Mouse (Mus musculus): ENCODE results near the gene Ndufa4l2. TPM values are rescaled to one million over a fixed set of nuclear protein-coding genes. Genes with fewer than 3 reads are reported as not detected.

Ndufa4l2 gene
- polyA plus RNA-seq, 1 experiment from 2014 or later = 21.9 TPM

DNA sequence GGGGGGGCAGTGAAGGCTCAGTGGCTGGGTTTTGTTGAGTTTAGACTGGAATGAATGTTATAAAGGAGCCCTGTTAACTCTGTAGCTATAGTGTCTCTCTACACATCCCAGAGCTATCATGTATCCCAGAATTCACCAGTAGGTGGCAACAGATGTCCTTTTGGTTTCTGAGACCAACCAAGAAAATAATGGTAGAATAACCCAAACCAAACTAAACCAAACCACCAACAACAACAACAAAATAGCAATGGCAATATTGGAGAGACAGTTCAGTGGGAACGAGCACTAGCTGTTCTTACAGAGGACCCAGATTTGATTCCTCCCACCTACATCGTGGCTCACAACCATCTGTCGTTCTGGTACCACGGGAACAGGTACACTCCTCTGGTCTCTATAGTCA is 35.6 kb upstream of the Ndufa4l2 start:
- H3K4me3 ChIP-seq (ENCODE audit: low read depth, low read length) = no peak overlapping the region
- no peaks in the 10 kb centered on the region for H3K27me3 ChIP-seq (replicated peaks; ENCODE audit: control insufficient read depth, insufficient read depth, low read length)
- WGBS = 97% methylated on average over 4 of the region's 4 CpGs
- no peaks in the 10 kb centered on the region for H3K4me1 ChIP-seq (replicated peaks; ENCODE audit: control insufficient read depth, insufficient read depth, low read length)
- no peaks in the 10 kb centered on the region for H3K9me3 ChIP-seq (ENCODE audit: control insufficient read depth)
- no peak overlapping the region for H3K4me2 ChIP-seq (replicated peaks; ENCODE audit: low read depth)
- H3K36me3 ChIP-seq (ENCODE audit: control insufficient read depth, insufficient read depth) = peaks cover 44% of the 10 kb centered on the region; the same call in 1 of the 2 replicates
- ATAC-seq = no peak
- H3K27ac ChIP-seq (ENCODE audit: low read depth, low read length) = no peak overlapping the region
- no peak overlapping the region for H3K9ac ChIP-seq (ENCODE audit: low read depth, low read length)
- TF ChIP-seq CTCF (IDR thresholded peaks at IDR 0.05; ENCODE audit: low read depth) = peak; percentile 70

GRCm38 (mm10) chr10:127480833-127481813 is 33.6 kb upstream of the Ndufa4l2 start:
- no peaks in the 10 kb centered on the region for H3K4me1 ChIP-seq (replicated peaks; ENCODE audit: control insufficient read depth, insufficient read depth, low read length)
- peaks cover 49% of the 10 kb centered on the region for H3K36me3 ChIP-seq (ENCODE audit: control insufficient read depth, insufficient read depth)
- H3K27me3 ChIP-seq (replicated peaks; ENCODE audit: control insufficient read depth, insufficient read depth, low read length) = no peaks in the 10 kb centered on the region
- H3K4me3 ChIP-seq (ENCODE audit: low read depth, low read length) = no peak overlapping the region
- no peak for ATAC-seq
- 81% methylated on average over 19 of the region's 19 CpGs for WGBS
- no peak for TF ChIP-seq CTCF (IDR thresholded peaks at IDR 0.05; ENCODE audit: low read depth)
- H3K9ac ChIP-seq (ENCODE audit: low read depth, low read length) = no peak overlapping the region
- H3K4me2 ChIP-seq (replicated peaks; ENCODE audit: low read depth) = no peak overlapping the region
- no peak overlapping the region for H3K27ac ChIP-seq (ENCODE audit: low read depth, low read length)
- no peaks in the 10 kb centered on the region for H3K9me3 ChIP-seq (ENCODE audit: control insufficient read depth)

- WGBS = 93% methylated on average over 10 of the region's 10 CpGs
- Histone ChIP-seq H3K4me1 (replicated peaks; ENCODE audit: control insufficient read depth, insufficient read depth, low read length) (no peaks in the 10 kb centered on the region), H3K27ac (ENCODE audit: low read depth, low read length) (no peak overlapping the region), H3K9me3 (ENCODE audit: control insufficient read depth) (no peaks in the 10 kb centered on the region), H3K36me3 (ENCODE audit: control insufficient read depth, insufficient read depth) (peaks cover 70% of the 10 kb centered on the region), H3K4me3 (ENCODE audit: low read depth, low read length) (no peak overlapping the region), H3K9ac (ENCODE audit: low read depth, low read length) (no peak overlapping the region), H3K27me3 (replicated peaks; ENCODE audit: control insufficient read depth, insufficient read depth, low read length) (no peaks in the 10 kb centered on the region), H3K4me2 (replicated peaks; ENCODE audit: low read depth) (no peak overlapping the region)
- no peak for ATAC-seq
- TF ChIP-seq CTCF (IDR thresholded peaks at IDR 0.05; ENCODE audit: low read depth) = no peak
Observed at GRCm38 (mm10) chr10:127485235-127485634, 29.5 kb upstream of the Ndufa4l2 start.

GRCm38 (mm10) chr10:127488856-127489255 is 25.9 kb upstream of the Ndufa4l2 start:
- no peak for TF ChIP-seq CTCF (IDR thresholded peaks at IDR 0.05; ENCODE audit: low read depth)
- H3K4me3 ChIP-seq (ENCODE audit: low read depth, low read length) = no peak overlapping the region
- H3K27ac ChIP-seq (ENCODE audit: low read depth, low read length) = no peak overlapping the region
- no peak overlapping the region for H3K9ac ChIP-seq (ENCODE audit: low read depth, low read length)
- H3K4me1 ChIP-seq (replicated peaks; ENCODE audit: control insufficient read depth, insufficient read depth, low read length) = no peaks in the 10 kb centered on the region
- H3K27me3 ChIP-seq (replicated peaks; ENCODE audit: control insufficient read depth, insufficient read depth, low read length) = no peaks in the 10 kb centered on the region
- H3K9me3 ChIP-seq (ENCODE audit: control insufficient read depth) = no peaks in the 10 kb centered on the region
- peaks cover 87% of the 10 kb centered on the region for H3K36me3 ChIP-seq (ENCODE audit: control insufficient read depth, insufficient read depth)
- ATAC-seq = no peak
- no peak overlapping the region for H3K4me2 ChIP-seq (replicated peaks; ENCODE audit: low read depth)
- WGBS = 90% methylated on average over 7 of the region's 7 CpGs

DNA sequence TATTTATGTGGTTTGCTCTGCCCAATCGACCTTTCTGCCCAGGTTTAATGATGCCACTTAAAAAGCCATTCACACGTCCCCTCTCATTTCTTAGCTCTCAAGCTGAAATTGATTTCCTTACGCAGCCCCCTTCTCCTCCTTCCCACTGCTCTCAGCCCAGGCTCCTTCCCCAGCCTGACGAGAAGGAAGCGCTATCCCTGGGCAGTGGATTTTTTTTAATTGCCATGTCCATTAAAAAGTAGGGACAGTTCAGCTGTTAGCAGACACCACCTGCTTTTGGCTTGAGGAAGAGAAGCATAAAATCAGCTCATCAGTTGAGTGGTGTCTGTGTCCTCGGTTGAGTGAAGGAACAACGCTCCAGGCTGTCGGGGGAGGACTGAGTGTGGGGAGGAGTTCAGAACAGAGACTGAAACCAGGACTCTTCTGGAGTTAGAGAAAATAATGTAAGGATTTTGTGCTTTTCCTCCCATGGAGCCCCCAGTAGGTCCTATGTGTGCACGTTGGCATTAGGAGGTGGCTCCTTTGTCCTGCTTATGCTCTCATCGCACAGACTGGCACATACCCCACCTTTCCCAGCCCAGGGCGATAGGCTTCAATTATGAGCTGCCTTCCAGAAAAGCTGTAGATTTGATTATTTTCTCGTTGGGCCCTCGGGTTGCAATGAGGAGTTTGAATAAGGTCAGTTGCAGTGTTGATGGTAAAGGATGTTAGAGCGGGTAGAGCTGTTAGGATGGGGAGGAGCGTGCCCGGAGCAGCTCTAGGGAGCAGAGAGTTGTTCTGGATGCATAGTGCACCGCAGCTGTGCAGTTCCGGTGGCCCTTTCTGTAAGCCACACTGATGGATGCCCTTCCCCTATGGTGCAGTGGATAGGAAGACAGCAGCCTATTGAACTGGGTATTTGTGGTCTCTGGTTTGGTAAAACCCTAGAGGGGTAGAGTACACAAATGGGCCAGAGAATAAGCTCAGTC is 24.3 kb upstream of the Ndufa4l2 start:
- H3K4me1 ChIP-seq (replicated peaks; ENCODE audit: control insufficient read depth, insufficient read depth, low read length) = no peaks in the 10 kb centered on the region
- no peaks in the 10 kb centered on the region for H3K27me3 ChIP-seq (replicated peaks; ENCODE audit: control insufficient read depth, insufficient read depth, low read length)
- H3K9me3 ChIP-seq (ENCODE audit: control insufficient read depth) = no peaks in the 10 kb centered on the region
- 87% methylated on average over 18 of the region's 18 CpGs for WGBS
- no peak for TF ChIP-seq CTCF (IDR thresholded peaks at IDR 0.05; ENCODE audit: low read depth)
- H3K36me3 ChIP-seq (ENCODE audit: control insufficient read depth, insufficient read depth) = peaks cover 87% of the 10 kb centered on the region
- no peak for ATAC-seq
- no peak overlapping the region for H3K27ac ChIP-seq (ENCODE audit: low read depth, low read length)
- H3K4me3 ChIP-seq (ENCODE audit: low read depth, low read length) = no peak overlapping the region
- H3K9ac ChIP-seq (ENCODE audit: low read depth, low read length) = no peak overlapping the region
- no peak overlapping the region for H3K4me2 ChIP-seq (replicated peaks; ENCODE audit: low read depth)

GRCm38 (mm10) chr10:127491128-127491512 is 23.6 kb upstream of the Ndufa4l2 start:
- Histone ChIP-seq H3K27me3 (replicated peaks; ENCODE audit: control insufficient read depth, insufficient read depth, low read length) (no peaks in the 10 kb centered on the region), H3K4me3 (ENCODE audit: low read depth, low read length) (no peak overlapping the region), H3K36me3 (ENCODE audit: control insufficient read depth, insufficient read depth) (peaks cover 89% of the 10 kb centered on the region), H3K9ac (ENCODE audit: low read depth, low read length) (no peak overlapping the region), H3K4me2 (replicated peaks; ENCODE audit: low read depth) (no peak overlapping the region), H3K4me1 (replicated peaks; ENCODE audit: control insufficient read depth, insufficient read depth, low read length) (no peaks in the 10 kb centered on the region), H3K9me3 (ENCODE audit: control insufficient read depth) (no peaks in the 10 kb centered on the region), H3K27ac (ENCODE audit: low read depth, low read length) (no peak overlapping the region)
- TF ChIP-seq CTCF (IDR thresholded peaks at IDR 0.05; ENCODE audit: low read depth) = no peak
- ATAC-seq = no peak
- 80% methylated on average over 8 of the region's 8 CpGs for WGBS

Data from intestine, postnatal 0 days (tissue).